Mouse (Mus musculus) CH12.LX (cell line): ENCODE results near the gene Olfr1309. TPM values are rescaled to one million over a fixed set of nuclear protein-coding genes. Genes with fewer than 3 reads are reported as not detected.

ENCODE experiments used
- DNase-seq: peaks from one replicate; pipeline ENCODE4 v3.0.0-alpha.2; 2013; ENCODE audit errors: extremely low read depth
- H3K27ac ChIP-seq: 2 replicates; pipeline ENCODE4 v1.5.1; 2012; ENCODE audit warnings: low read depth, mild to moderate bottlenecking, control low read depth, moderate library complexity; ENCODE audit not compliant: insufficient read depth
- H3K27me3 ChIP-seq: replicated peaks from 2 replicates; pipeline ENCODE3; 2012; ENCODE audit warnings: inconsistent platforms
- H3K36me3 ChIP-seq, 2 experiments: replicated peaks in 1 of 2; 2 replicates each; pipeline versions ENCODE3 to v1.6.1; 2012; ENCODE audit warnings: inconsistent platforms in 1 of 2, low read length in 1 of 2, mild to moderate bottlenecking in 1 of 2, mixed read lengths in 1 of 2, moderate library complexity in 1 of 2; ENCODE audit not compliant: control insufficient read depth in 1 of 2, insufficient read depth in 1 of 2
- H3K4me1 ChIP-seq, 2 experiments: 2 replicates each; pipeline ENCODE4 v1.6.1; 2012; ENCODE audit warnings: inconsistent platforms in 1 of 2, moderate library complexity in 1 of 2; ENCODE audit not compliant: insufficient read depth in 2 of 2, control insufficient read depth in 1 of 2
- H3K4me2 ChIP-seq: 2 replicates; pipeline ENCODE4 v1.6.1; 2012; ENCODE audit warnings: low read depth, mild to moderate bottlenecking, control low read depth; ENCODE audit not compliant: poor library complexity, insufficient read depth, severe bottlenecking
- H3K4me3 ChIP-seq, 3 experiments: fragments of 150-350 bp in 1 of 3; sonication (generic) in 1 of 3; replicated peaks in 1 of 3; 2 replicates each; pipeline versions ENCODE3 to v1.5.1; 2011 to 2012; ENCODE audit warnings: low read depth in 2 of 3, low read length in 2 of 3, mild to moderate bottlenecking in 2 of 3, moderate library complexity in 2 of 3, control low read depth in 1 of 3, improper control_type of control experiment in 1 of 3, inconsistent platforms in 1 of 3, mixed read lengths in 1 of 3; ENCODE audit not compliant: poor library complexity in 1 of 3
- H3K79me2 ChIP-seq: replicated peaks from 2 replicates; pipeline ENCODE4 v1.6.1; 2012; ENCODE audit warnings: mild to moderate bottlenecking, moderate library complexity; ENCODE audit not compliant: control insufficient read depth, poor library complexity, insufficient read depth, severe bottlenecking; ENCODE audit errors: extremely low read depth
- H3K9ac ChIP-seq: 2 replicates; pipeline ENCODE4 v1.6.1; 2012; ENCODE audit warnings: low read depth, mild to moderate bottlenecking, control low read depth, moderate library complexity; ENCODE audit not compliant: insufficient read depth
- H3K9me3 ChIP-seq: replicated peaks from 2 replicates; pipeline ENCODE3; 2012; ENCODE audit warnings: low read length, inconsistent platforms, mixed read lengths
- BHLHE40 ChIP-seq: IDR thresholded peaks from 2 replicates; pipeline ENCODE4 v1.6.1; 2011; ENCODE audit warnings: mild to moderate bottlenecking, low read depth, low read length, improper control_type of control experiment
- CHD1 ChIP-seq: IDR thresholded peaks from 2 replicates; pipeline ENCODE4 v1.6.1; 2012; ENCODE audit warnings: low read depth, low read length, improper control_type of control experiment, inconsistent platforms
- CTCF ChIP-seq, 2 experiments: IDR thresholded peaks in 1 of 2; conservative IDR thresholded peaks in 1 of 2; 2 replicates each; pipeline ENCODE4 v1.5.1; 2011 to 2012; ENCODE audit warnings: low read depth in 2 of 2, low read length in 2 of 2, improper control_type of control experiment in 1 of 2, inconsistent platforms in 1 of 2, mild to moderate bottlenecking in 1 of 2, moderate library complexity in 1 of 2
- HCFC1 ChIP-seq: IDR thresholded peaks from 2 replicates; pipeline ENCODE4 v1.6.1; 2012; ENCODE audit warnings: low read depth, mild to moderate bottlenecking, inconsistent platforms, low read length, improper control_type of control experiment
- JUN ChIP-seq: IDR thresholded peaks from 2 replicates; pipeline ENCODE4 v1.6.1; 2011; ENCODE audit warnings: low read depth, mild to moderate bottlenecking, low read length, improper control_type of control experiment, moderate library complexity; ENCODE audit not compliant: insufficient read depth
- JUND ChIP-seq: conservative IDR thresholded peaks from 2 replicates; pipeline ENCODE4 v1.6.1; 2011; ENCODE audit warnings: low read depth, low read length, improper control_type of control experiment
- MAFK ChIP-seq: IDR thresholded peaks from 2 replicates; pipeline ENCODE4 v1.6.1; 2011; ENCODE audit warnings: low read length, improper control_type of control experiment; ENCODE audit not compliant: insufficient replicate concordance
- MAZ ChIP-seq: IDR thresholded peaks from 2 replicates; pipeline ENCODE4 v1.6.1; 2012; ENCODE audit warnings: low read depth, mild to moderate bottlenecking, inconsistent platforms, low read length, improper control_type of control experiment, moderate library complexity
- NELFE ChIP-seq: IDR thresholded peaks from 2 replicates; pipeline ENCODE4 v1.6.1; 2011; ENCODE audit warnings: low read depth, low read length, improper control_type of control experiment
- POLR2A ChIP-seq: IDR thresholded peaks from 2 replicates; pipeline ENCODE4 v1.6.1; 2011; ENCODE audit warnings: low read depth, mild to moderate bottlenecking, improper control_type of control experiment, low read length
- POLR2AphosphoS2 ChIP-seq: IDR thresholded peaks from 2 replicates; pipeline ENCODE4 v1.6.1; 2011; ENCODE audit warnings: low read depth, low read length, improper control_type of control experiment
- RAD21 ChIP-seq: IDR thresholded peaks from 2 replicates; pipeline ENCODE4 v1.6.1; 2011; ENCODE audit warnings: low read depth, mild to moderate bottlenecking, low read length, improper control_type of control experiment, moderate library complexity
- TCF12 ChIP-seq: IDR thresholded peaks from 2 replicates; pipeline ENCODE4 v1.6.1; 2014; ENCODE audit warnings: low read depth, mild to moderate bottlenecking, inconsistent platforms, low read length, improper control_type of control experiment
- USF1 ChIP-seq: IDR thresholded peaks from 2 replicates; pipeline ENCODE4 v1.6.1; 2014; ENCODE audit warnings: low read depth, mild to moderate bottlenecking, inconsistent platforms, low read length, improper control_type of control experiment
- ZC3H11A ChIP-seq: IDR thresholded peaks from 2 replicates; pipeline ENCODE4 v1.6.1; 2012; ENCODE audit warnings: low read depth, mild to moderate bottlenecking, inconsistent platforms, low read length, improper control_type of control experiment
- ZMIZ1 ChIP-seq: IDR thresholded peaks from 2 replicates; pipeline ENCODE4 v1.6.1; 2012; ENCODE audit warnings: low read depth, mild to moderate bottlenecking, inconsistent platforms, low read length, improper control_type of control experiment
- dilution Hi-C: fragments of 300-500 bp; cut with MboI; formaldehyde crosslinking; loops from 2 replicates; pipeline ENCODE4 v1.14.3; 2020; ENCODE audit warnings: low sequenced_read_pairs; ENCODE audit not compliant: extremely low pct_unique_long_range_greater_than_20kb, extremely low pct_ligation_motif_present
- in situ Hi-C: fragments of 300-500 bp; cut with MboI; formaldehyde crosslinking; loops from 3 replicates; pipeline ENCODE4 v1.14.3; 2019; ENCODE audit warnings: low sequenced_read_pairs, low pct_ligation_motif_present, low pct_unique_long_range_greater_than_20kb, mixed read lengths
- polyA plus RNA-seq: library from polyadenylated mRNA; unstranded; fragments of >175 nt; gene quantifications from 2 replicates; pipeline ENCODE4 v1.2.1, GENCODE M21; 2012; ENCODE audit warnings: low read depth; ENCODE audit not compliant: insufficient read length
- total RNA-seq, 2 experiments: library from RNA; depleted of rRNA; stranded (reverse); fragments of 300-350 nt in 1 of 2; fragments of >200 nt in 1 of 2; gene quantifications; 2 replicates each; pipeline ENCODE4 v1.2.3; 2012 to 2014

Gene Olfr1309
- total and polyA plus RNA-seq, 3 experiments: not detected

GRCm38 (mm10) chr2:112014900-112015299 is 24.8 kb upstream of the Olfr1309 start:
- dilution Hi-C loops (no loop called here), in situ Hi-C loops (no loop called here)
- Histone ChIP-seq H3K4me1 (no peaks in the 10 kb centered on the region), H3K27ac (no peak overlapping the region), H3K9me3 (no peaks in the 10 kb centered on the region), H3K36me3 (no peaks in the 10 kb centered on the region), H3K9ac (no peak overlapping the region), H3K27me3 (peaks cover 55% of the 10 kb centered on the region), H3K79me2 (no peaks in the 10 kb centered on the region), H3K4me2 (no peak overlapping the region), H3K4me3 (no peak overlapping the region)
- TF ChIP-seq BHLHE40 (no peak), NELFE (no peak), MAFK (no peak), CTCF (conservative IDR thresholded peaks at IDR 0.05 in 1 of 2, IDR thresholded peaks at IDR 0.05 in 1 of 2; ENCODE audit: low read depth in 2 of 2, low read length in 2 of 2) (no peak), HCFC1 (no peak), JUN (no peak), MAZ (no peak)
- DNase-seq: no peak

GRCm38 (mm10) chr2:112012608-112013007 is 22.5 kb upstream of the Olfr1309 start, which contains the start of gene Olfr1310:
Olfr1310 (minus strand) TSS chr2:112012708.
- Histone ChIP-seq H3K79me2 (no peaks in the 10 kb centered on the region), H3K4me1 (no peaks in the 10 kb centered on the region), H3K27ac (no peak within 1 kb of the TSS), H3K9me3 (no peaks in the 10 kb centered on the region), H3K36me3 (no peaks in the 10 kb centered on the region), H3K9ac (no peak within 1 kb of the TSS), H3K4me3 (no peak within 1 kb of the TSS), H3K4me2 (no peak within 1 kb of the TSS), H3K27me3 (peaks cover 49% of the 10 kb centered on the region)
- dilution Hi-C loops: no loop called here
- in situ Hi-C loops: no loop called here
- DNase-seq: no peak
- TF ChIP-seq ZMIZ1 (no peak), POLR2A (no peak), TCF12 (no peak), CHD1 (no peak), POLR2AphosphoS2 (no peak), USF1 (no peak), JUND (no peak), MAFK (no peak), RAD21 (no peak), MAZ (no peak), BHLHE40 (no peak), ZC3H11A (no peak)
